Mouse (Mus musculus) kidney, postnatal 0 days (tissue): ENCODE measurements around the gene Stat3. TPM values are rescaled to one million over a fixed set of nuclear protein-coding genes. Genes with fewer than 3 reads are reported as not detected.
A peak's percentile ranks its signal among the peaks of the same experiment; 100 is the strongest.

Experiments used
- ATAC-seq: fragments of 200-750 bp; cut with Nextera tagmentation; replicated peaks from 2 replicates; pipeline ENCODE4 v1.8.0; 2017; ENCODE audit warnings: low read depth, moderate number of reproducible peaks, moderate TSS enrichment, moderate library complexity; ENCODE audit not compliant: low FRiP score
- DNase-seq: peaks from one replicate; pipeline ENCODE4 v3.0.0-alpha.2; 2016; ENCODE audit warnings: low spot score
- H3K27ac ChIP-seq: fragments of 300-500 bp; sonication (generic); 2 replicates; pipeline ENCODE4 v1.5.1; 2014; ENCODE audit warnings: mild to moderate bottlenecking
- H3K27me3 ChIP-seq: fragments of 300-500 bp; sonication (generic); 2 replicates; pipeline ENCODE4 v1.6.1; 2014; ENCODE audit warnings: low read length, mixed read lengths; ENCODE audit not compliant: insufficient read depth
- H3K36me3 ChIP-seq: fragments of 300-500 bp; sonication (generic); 2 replicates; pipeline ENCODE4 v1.6.1; 2014; ENCODE audit warnings: low read length, mixed read lengths; ENCODE audit not compliant: insufficient read depth
- H3K4me1 ChIP-seq: fragments of 300-500 bp; sonication (generic); replicated peaks from 2 replicates; pipeline ENCODE4 v1.6.1; 2014; ENCODE audit warnings: antibody characterized with exemption, low read length, mixed read lengths; ENCODE audit not compliant: insufficient read depth
- H3K4me2 ChIP-seq: fragments of 300-500 bp; sonication (generic); 2 replicates; pipeline ENCODE4 v1.6.1; 2014; ENCODE audit warnings: mild to moderate bottlenecking, low read length, moderate library complexity, mixed read lengths
- H3K4me3 ChIP-seq: fragments of 300-500 bp; sonication (generic); replicated peaks from 2 replicates; pipeline ENCODE4 v1.5.1; 2014; ENCODE audit warnings: low read depth, low read length
- H3K9ac ChIP-seq: fragments of 300-500 bp; sonication (generic); 2 replicates; pipeline ENCODE4 v1.6.1; 2014; ENCODE audit warnings: low read depth, low read length
- H3K9me3 ChIP-seq: fragments of 300-500 bp; sonication (generic); replicated peaks from 2 replicates; pipeline ENCODE4 v1.6.1; 2016; ENCODE audit warnings: low read length, inconsistent platforms, mixed read lengths
- CTCF ChIP-seq: IDR thresholded peaks from 2 replicates; pipeline ENCODE4 v1.5.1; 2016; ENCODE audit warnings: antibody characterized with exemption, low read depth, mild to moderate bottlenecking, moderate library complexity
- WGBS: fragments of 180-500 bp; shearing (Covaris S2); extraction: QIAGEN DNeasy Blood & Tissue Kit; methylation state at CpG from one replicate; pipeline ENCODE4 v1.1.7; 2014; 5-methylcytosine and 5-hydroxymethylcytosine counted together
- polyA plus RNA-seq: library from polyadenylated mRNA; unstranded; fragments of >200 nt; fragmentation: Nextera tagmentation; extraction: Ambion mirVana; gene quantifications from 2 replicates; pipeline ENCODE4 v1.2.1, GENCODE M21; 2015

Gene Stat3
- polyA plus RNA-seq, 1 experiment from 2014 or later: 48.0 TPM

GRCm38 (mm10) chr11:100920887-100921624, 18.3 kb downstream of the Stat3 start:
- Histone ChIP-seq H3K36me3 (0 out of 2 replicates have a peak, but pooled peaks cover 2% of the 10 kb centered on the region), H3K9ac (no peak overlapping the region), H3K9me3 (no peaks in the 10 kb centered on the region), H3K4me2 (no peak overlapping the region), H3K4me1 (no peaks in the 10 kb centered on the region), H3K27me3 (no peaks in the 10 kb centered on the region), H3K4me3 (no peak overlapping the region), H3K27ac (no peak overlapping the region)
- no peak for TF ChIP-seq CTCF
- no peak for DNase-seq
- WGBS: 89% methylated on average over 4 of the region's 4 CpGs
- no peak for ATAC-seq

DNA sequence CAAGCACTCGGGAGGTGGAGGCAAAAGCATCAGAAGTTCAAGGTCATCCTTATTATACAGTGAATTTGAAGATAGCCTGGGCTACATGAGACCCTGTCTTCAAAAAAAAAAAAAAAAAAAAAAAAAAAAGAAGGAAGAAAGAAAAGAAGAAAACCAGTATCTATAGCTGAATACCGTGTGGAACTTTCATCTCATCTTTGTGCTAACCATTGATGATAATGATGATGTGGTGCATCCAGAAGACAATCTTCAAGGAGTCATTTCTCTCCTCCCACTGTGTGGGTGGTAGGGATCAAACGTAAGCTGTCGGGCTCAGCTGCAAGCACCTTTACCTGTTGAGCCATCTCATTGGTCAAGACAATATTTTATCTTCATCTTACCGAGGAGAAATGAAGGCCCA, 21.3 kb downstream of the Stat3 start:
- no peak for TF ChIP-seq CTCF
- Histone ChIP-seq H3K27me3 (no peaks in the 10 kb centered on the region), H3K36me3 (peaks cover 7% of the 10 kb centered on the region; the same call in 1 of the 2 replicates), H3K4me1 (no peaks in the 10 kb centered on the region), H3K9ac (no peak overlapping the region), H3K4me3 (no peak overlapping the region), H3K9me3 (no peaks in the 10 kb centered on the region), H3K4me2 (no peak overlapping the region), H3K27ac (no peak overlapping the region)
- DNase-seq (no peak), ATAC-seq (no peak)
- WGBS: 85% methylated on average over 5 of the region's 5 CpGs

DNA sequence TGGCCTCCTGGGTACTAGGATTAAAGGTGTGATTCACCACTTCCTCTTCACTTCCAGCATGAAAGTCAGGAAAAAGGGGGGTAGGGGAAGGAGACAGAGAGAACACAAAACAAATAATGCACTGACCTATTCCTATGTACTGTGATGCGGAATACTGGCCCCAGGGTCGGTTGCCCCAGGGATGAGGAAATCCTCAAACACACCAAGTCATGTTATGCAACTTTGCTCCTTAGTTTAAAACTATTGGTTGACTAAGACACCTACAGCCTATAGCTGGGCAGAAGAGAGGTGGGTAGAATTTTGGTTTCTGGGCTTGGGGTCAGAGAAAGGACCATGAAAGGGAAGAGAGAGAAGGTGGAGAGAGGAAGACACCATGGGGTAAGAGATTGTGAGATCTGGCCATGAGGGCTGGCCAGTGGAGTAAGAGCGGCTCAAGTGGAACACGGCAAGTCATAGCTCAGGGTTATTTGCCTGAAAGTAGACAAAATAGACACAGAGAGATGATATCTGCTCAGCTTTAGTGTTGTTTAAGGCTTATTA, 22.8 kb downstream of the Stat3 start:
- no peaks in the 10 kb centered on the region for H3K4me1 ChIP-seq
- ATAC-seq: no peak
- no peaks in the 10 kb centered on the region for H3K27me3 ChIP-seq
- no peak overlapping the region for H3K4me2 ChIP-seq
- TF ChIP-seq CTCF: no peak
- WGBS: 95% methylated on average over 4 of the region's 4 CpGs
- H3K9ac ChIP-seq: no peak overlapping the region
- no peak overlapping the region for H3K27ac ChIP-seq
- no peak overlapping the region for H3K4me3 ChIP-seq
- H3K36me3 ChIP-seq: peaks cover 10% of the 10 kb centered on the region; the same call in 1 of the 2 replicates
- no peak for DNase-seq
- H3K9me3 ChIP-seq: no peaks in the 10 kb centered on the region

DNA sequence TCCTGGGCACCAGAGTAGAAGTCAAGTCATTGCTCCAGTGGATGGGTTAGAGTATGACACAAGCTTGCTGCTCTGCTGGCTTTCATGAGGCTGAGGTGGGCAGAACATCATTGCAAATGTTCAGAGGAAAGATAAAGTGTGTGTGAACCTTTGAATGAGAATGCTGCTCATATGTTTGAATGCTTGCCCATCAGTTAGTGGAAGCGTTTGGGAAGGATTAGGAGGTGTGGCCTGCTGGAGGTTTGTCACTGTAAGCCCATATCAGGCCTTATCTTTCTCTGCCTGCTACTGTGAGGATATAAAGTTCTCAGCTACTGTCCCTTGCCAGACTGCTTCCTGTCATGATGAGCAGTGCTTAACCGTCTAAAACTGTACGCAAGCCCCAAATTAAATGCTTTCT, 24.3 kb downstream of the Stat3 start:
- no peaks in the 10 kb centered on the region for H3K4me1 ChIP-seq
- DNase-seq (no peak), ATAC-seq (no peak)
- H3K4me2 ChIP-seq: no peak overlapping the region
- no peak overlapping the region for H3K27ac ChIP-seq
- no peak overlapping the region for H3K9ac ChIP-seq
- H3K36me3 ChIP-seq: peaks cover 11% of the 10 kb centered on the region; the same call in 1 of the 2 replicates
- WGBS: 94% methylated on average over 3 of the region's 3 CpGs
- no peak for TF ChIP-seq CTCF
- H3K4me3 ChIP-seq: no peak overlapping the region
- H3K9me3 ChIP-seq: no peaks in the 10 kb centered on the region
- no peaks in the 10 kb centered on the region for H3K27me3 ChIP-seq

DNA sequence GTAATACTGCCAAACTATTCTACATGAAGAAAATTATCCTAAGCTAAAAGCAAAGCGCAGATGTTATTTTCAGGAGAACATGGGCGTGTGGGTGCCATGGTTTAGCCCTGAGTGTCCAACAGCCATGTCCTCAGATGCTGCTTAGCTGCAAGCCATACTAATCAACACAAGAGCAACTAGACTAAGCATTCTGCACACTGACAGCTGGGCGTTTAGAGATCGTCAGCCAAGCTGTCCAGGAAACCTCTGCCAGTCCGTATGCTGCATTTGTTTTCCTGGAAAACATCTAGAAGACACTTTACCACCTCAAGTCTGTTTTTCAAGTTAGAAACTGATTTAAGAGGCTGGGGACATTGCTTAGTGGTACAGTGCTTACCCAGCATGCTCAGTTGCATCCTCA, 24.9 kb downstream of the Stat3 start:
- Histone ChIP-seq H3K36me3 (peaks cover 11% of the 10 kb centered on the region; the same call in 1 of the 2 replicates), H3K4me1 (no peaks in the 10 kb centered on the region), H3K9ac (no peak overlapping the region), H3K9me3 (no peaks in the 10 kb centered on the region), H3K4me3 (no peak overlapping the region), H3K27ac (no peak overlapping the region), H3K4me2 (no peak overlapping the region), H3K27me3 (no peaks in the 10 kb centered on the region)
- TF ChIP-seq CTCF: no peak
- ATAC-seq (no peak), DNase-seq (no peak)
- 83% methylated on average over 5 of the region's 5 CpGs for WGBS

GRCm38 (mm10) chr11:100912401-100913155, 26.8 kb downstream of the Stat3 start:
- no peak overlapping the region for H3K9ac ChIP-seq
- no peak for ATAC-seq
- 73% methylated on average over 17 of the region's 17 CpGs for WGBS
- DNase-seq: no peak
- no peak overlapping the region for H3K4me2 ChIP-seq
- no peaks in the 10 kb centered on the region for H3K9me3 ChIP-seq
- no peaks in the 10 kb centered on the region for H3K27me3 ChIP-seq
- TF ChIP-seq CTCF: no peak
- H3K4me1 ChIP-seq: no peaks in the 10 kb centered on the region
- no peak overlapping the region for H3K4me3 ChIP-seq
- peaks cover 16% of the 10 kb centered on the region; the same call in 1 of the 2 replicates for H3K36me3 ChIP-seq
- 0 out of 2 replicates have a peak overlapping the region, but pooled peaks have one; percentile 25 for H3K27ac ChIP-seq
